ENCODE assay signal across 15 mouse cellular contexts in genomic region chr16:21654384-21654783, GRCm38 (mm10). TPM values are rescaled to one million over a fixed set of nuclear protein-coding genes. Genes with fewer than 3 reads are reported as not detected.
DNase-seq lines count a peak whose midpoint lies in the region; ATAC-seq and TF ChIP-seq lines count a peak whose summit lies in the region.
"Had no signal": no experiment of that assay in that cellular context is flagged by ENCODE, and none has a peak within 500 bp of the region (broad histone marks: within the 10 kb centered on the region; RNA-seq: fewer than 3 reads in every experiment).

No protein-coding gene starts in this region.

- no peak overlapping the region for H3K9ac ChIP-seq in forebrain, embryonic 14.5 days (ENCODE audit: low read length)
- H3K9ac ChIP-seq in hindbrain, embryonic 16.5 days (ENCODE audit: low read depth, low read length): no peak overlapping the region
- no peak overlapping the region for H3K9ac ChIP-seq in midbrain, postnatal 0 days (replicated peaks; ENCODE audit: low read length, poor library complexity, severe bottlenecking)
- H3K9ac ChIP-seq: lung, embryonic 14.5 days had no signal

- TF ChIP-seq CTCF in midbrain, postnatal 0 days (IDR thresholded peaks at IDR 0.05): no peak

- peaks cover 21% of the 10 kb centered on the region for H3K4me1 ChIP-seq in forebrain, embryonic 10.5 days
- peaks cover 8% of the 10 kb centered on the region for H3K4me1 ChIP-seq in forebrain, embryonic 14.5 days (ENCODE audit: control insufficient read depth, insufficient read depth, low read length)
- peaks cover 8% of the 10 kb centered on the region; the same call in 1 of the 2 replicates for H3K4me1 ChIP-seq in hindbrain, embryonic 16.5 days (ENCODE audit: control insufficient read depth, insufficient read depth, low read depth, low read length)
- no peaks in the 10 kb centered on the region for H3K4me1 ChIP-seq in midbrain, postnatal 0 days (ENCODE audit: insufficient read depth, low read length)

- peaks cover 39% of the 10 kb centered on the region for H3K36me3 ChIP-seq in forebrain, embryonic 10.5 days (replicated peaks)
- H3K36me3 ChIP-seq in forebrain, embryonic 14.5 days (ENCODE audit: control insufficient read depth, insufficient read depth, low read length): peaks cover 8% of the 10 kb centered on the region; the same call in 1 of the 2 replicates
- peaks cover 11% of the 10 kb centered on the region for H3K36me3 ChIP-seq in hindbrain, embryonic 16.5 days (ENCODE audit: control insufficient read depth, insufficient read depth, low read length)
- peaks cover 18% of the 10 kb centered on the region for H3K36me3 ChIP-seq in midbrain, postnatal 0 days (ENCODE audit: insufficient read depth, low read length)

- no peak for DNase-seq in forebrain, embryonic 10.5 days (ENCODE audit: extremely low spot score, low spot score)
- peak; percentile 29 for DNase-seq in forebrain, embryonic 14.5 days (ENCODE audit: low spot score)
- no peak for DNase-seq in midbrain, postnatal 0 days (ENCODE audit: low spot score)
- DNase-seq in natural killer cell, adult 2 months (ENCODE audit: low spot score in 2 of 2): no peak
- no peak for DNase-seq in urinary bladder, postnatal 10 days (ENCODE audit: low spot score)
- DNase-seq in spleen, postnatal 10 days (ENCODE audit: low spot score in 2 of 2): no peak
- DNase-seq: cerebellum, adult 18-20 months; embryo, embryonic 11 days; heart, postnatal 4 days; kidney, adult 18-20 months; kidney, postnatal 4 days; lung, embryonic 14.5 days had no signal

- H3K9me3 ChIP-seq in forebrain, embryonic 10.5 days: peaks cover 3% of the 10 kb centered on the region; the same call in 1 of the 2 replicates
- H3K9me3 ChIP-seq in forebrain, embryonic 14.5 days (replicated peaks; ENCODE audit: control insufficient read depth, low read length): no peaks in the 10 kb centered on the region
- no peaks in the 10 kb centered on the region for H3K9me3 ChIP-seq in hindbrain, embryonic 16.5 days (ENCODE audit: control insufficient read depth, low read length)
- no peaks in the 10 kb centered on the region for H3K9me3 ChIP-seq in midbrain, postnatal 0 days (ENCODE audit: low read length)

- H3K27me3 ChIP-seq in forebrain, embryonic 10.5 days (ENCODE audit: poor library complexity, severe bottlenecking): no peaks in the 10 kb centered on the region
- no peaks in the 10 kb centered on the region for H3K27me3 ChIP-seq in forebrain, embryonic 14.5 days (replicated peaks; ENCODE audit: control insufficient read depth, insufficient read depth, low read length)
- H3K27me3 ChIP-seq in hindbrain, embryonic 16.5 days (replicated peaks; ENCODE audit: control insufficient read depth, insufficient read depth, low read length): no peaks in the 10 kb centered on the region
- no peaks in the 10 kb centered on the region for H3K27me3 ChIP-seq in midbrain, postnatal 0 days (ENCODE audit: insufficient read depth, low read length)

- 77% methylated on average over 5 of the region's 5 CpGs for WGBS in forebrain, embryonic 10.5 days
- WGBS in forebrain, embryonic 14.5 days: 40% methylated on average over 5 of the region's 5 CpGs
- WGBS in hindbrain, embryonic 16.5 days: 28% methylated on average over 5 of the region's 5 CpGs
- 35% methylated on average over 5 of the region's 5 CpGs for WGBS in midbrain, postnatal 0 days

- H3K4me2 ChIP-seq in forebrain, embryonic 14.5 days (ENCODE audit: low read length): no peak overlapping the region
- no peak overlapping the region for H3K4me2 ChIP-seq in hindbrain, embryonic 16.5 days (ENCODE audit: low read length)
- H3K4me2 ChIP-seq in midbrain, postnatal 0 days (ENCODE audit: low read depth, low read length, poor library complexity, severe bottlenecking): no peak overlapping the region
- H3K4me2 ChIP-seq: heart, embryonic 11.5 days; lung, embryonic 14.5 days had no signal

- peak overlapping the region; percentile 36; the same call in 1 of the 2 replicates for H3K27ac ChIP-seq in forebrain, embryonic 10.5 days
- H3K27ac ChIP-seq in forebrain, embryonic 14.5 days (ENCODE audit: low read depth, low read length): 0 out of 2 replicates have a peak overlapping the region, but pooled peaks have one; percentile 15
- 0 out of 2 replicates have a peak overlapping the region, but pooled peaks have one; percentile 16 for H3K27ac ChIP-seq in hindbrain, embryonic 16.5 days (ENCODE audit: low read depth, low read length)
- H3K27ac ChIP-seq in midbrain, postnatal 0 days (ENCODE audit: low read depth, low read length): peak overlapping the region; percentile 55
- H3K27ac ChIP-seq: left cerebral cortex, adult 2 months had no signal

- H3K4me3 ChIP-seq in forebrain, embryonic 10.5 days: no peak overlapping the region
- H3K4me3 ChIP-seq in forebrain, embryonic 14.5 days (ENCODE audit: low read depth, low read length): no peak overlapping the region
- no peak overlapping the region for H3K4me3 ChIP-seq in hindbrain, embryonic 16.5 days (ENCODE audit: low read length)
- no peak overlapping the region for H3K4me3 ChIP-seq in midbrain, postnatal 0 days (ENCODE audit: low read depth, low read length)
- H3K4me3 ChIP-seq: left cerebral cortex, adult 2 months had no signal

- ATAC-seq in forebrain, embryonic 14.5 days: no peak
- peak; percentile 58 for ATAC-seq in hindbrain, embryonic 16.5 days
- peak; percentile 53; the same call in 1 of the 2 replicates for ATAC-seq in midbrain, postnatal 0 days (ENCODE audit: low FRiP score)

RNA-seq across cellular contexts. Expression of gene 2510009E07Rik, which starts 40.1 kb away (rescaled TPM):
- 29.2 and 31.9 TPM in 2 replicates for polyA plus RNA-seq in forebrain, embryonic 10.5 days (2016; fragmentation: Nextera tagmentation; extraction: Ambion mirVana)
- 26.2 and 33.1 TPM in 2 replicates for polyA plus RNA-seq in forebrain, embryonic 14.5 days (2014; fragmentation: Nextera tagmentation; extraction: Ambion mirVana)
- 42.6 and 47.6 TPM in 2 replicates for polyA plus RNA-seq in hindbrain, embryonic 16.5 days (2015; fragmentation: Nextera tagmentation; extraction: Ambion mirVana)
- total RNA-seq in midbrain, postnatal 0 days (2014; rRNA removed): 48.1 and 48.7 TPM in 2 replicates
- polyA plus RNA-seq in midbrain, postnatal 0 days (2015; fragmentation: Nextera tagmentation; extraction: Ambion mirVana): 36.0 and 37.0 TPM in 2 replicates
